Mouse (Mus musculus) liver, embryonic 16.5 days (tissue): ENCODE measurements around the gene Slc8b1. TPM values are rescaled to one million over a fixed set of nuclear protein-coding genes. Genes with fewer than 3 reads are reported as not detected.
A peak's percentile ranks its signal among the peaks of the same experiment; 100 is the strongest.

Experiments
- ATAC-seq: fragments of 200-750 bp; cut with Nextera tagmentation; 2 replicates; pipeline ENCODE4 v1.8.0; 2017; ENCODE audit warnings: low read depth, mild to moderate bottlenecking, moderate number of reproducible peaks, moderate library complexity
- H3K27ac ChIP-seq: fragments of 300-500 bp; sonication (generic); 2 replicates; pipeline ENCODE4 v1.5.1; 2014; ENCODE audit warnings: mild to moderate bottlenecking, low read length
- H3K27me3 ChIP-seq: fragments of 300-500 bp; sonication (generic); 2 replicates; pipeline ENCODE4 v1.6.1; 2014; ENCODE audit warnings: low read depth, low read length, mixed read lengths; ENCODE audit not compliant: control insufficient read depth, insufficient read depth
- H3K36me3 ChIP-seq: fragments of 300-500 bp; sonication (generic); 2 replicates; pipeline ENCODE4 v1.6.1; 2014; ENCODE audit warnings: mild to moderate bottlenecking; ENCODE audit not compliant: control insufficient read depth, insufficient read depth
- H3K4me1 ChIP-seq: fragments of 300-500 bp; sonication (generic); 2 replicates; pipeline ENCODE4 v1.6.1; 2014; ENCODE audit warnings: low read depth, low read length, mixed read lengths; ENCODE audit not compliant: control insufficient read depth
- H3K4me2 ChIP-seq: fragments of 300-500 bp; sonication (generic); 2 replicates; pipeline ENCODE4 v1.6.1; 2014; ENCODE audit warnings: low read depth, low read length, mixed read lengths
- H3K4me3 ChIP-seq: fragments of 300-500 bp; sonication (generic); 2 replicates; pipeline ENCODE4 v1.5.1; 2014; ENCODE audit warnings: low read depth, mild to moderate bottlenecking, low read length
- H3K9ac ChIP-seq: fragments of 300-500 bp; sonication (generic); 2 replicates; pipeline ENCODE4 v1.6.1; 2014; ENCODE audit warnings: low read depth, low read length
- H3K9me3 ChIP-seq: fragments of 300-500 bp; sonication (generic); replicated peaks from 2 replicates; pipeline ENCODE4 v1.6.1; 2016; ENCODE audit warnings: low read length; ENCODE audit not compliant: control insufficient read depth
- WGBS: fragments of 180-500 bp; shearing (Covaris S2); extraction: QIAGEN DNeasy Blood & Tissue Kit; methylation state at CpG from one replicate; pipeline ENCODE4 v1.1.7; 2014; ENCODE audit not compliant: insufficient replicate concordance; 5-methylcytosine and 5-hydroxymethylcytosine counted together
- polyA plus RNA-seq: library from polyadenylated mRNA; unstranded; fragments of >200 nt; fragmentation: Nextera tagmentation; extraction: Ambion mirVana; gene quantifications from 2 replicates; pipeline ENCODE4 v1.2.1, GENCODE M21; 2015

Gene Slc8b1
- polyA plus RNA-seq, 1 experiment from 2014 or later: 9.2 TPM

GRCm38 (mm10) chr5:120550137-120550536 lies 39.2 kb downstream of the Slc8b1 start:
- Histone ChIP-seq H3K36me3 (peaks cover 42% of the 10 kb centered on the region), H3K4me2 (no peak overlapping the region), H3K4me1 (no peaks in the 10 kb centered on the region), H3K9me3 (no peaks in the 10 kb centered on the region), H3K27me3 (no peaks in the 10 kb centered on the region), H3K9ac (no peak overlapping the region), H3K27ac (no peak overlapping the region), H3K4me3 (no peak overlapping the region)
- ATAC-seq: no peak
- WGBS: 66% methylated on average over 5 of the region's 5 CpGs

GRCm38 (mm10) chr5:120550673-120551072 lies 39.7 kb downstream of the Slc8b1 start:
- no peaks in the 10 kb centered on the region for H3K9me3 ChIP-seq
- no peak overlapping the region for H3K27ac ChIP-seq
- no peak for ATAC-seq
- H3K4me2 ChIP-seq: no peak overlapping the region
- no peaks in the 10 kb centered on the region for H3K27me3 ChIP-seq
- WGBS: 86% methylated on average over 5 of the region's 5 CpGs
- H3K4me3 ChIP-seq: no peak overlapping the region
- no peaks in the 10 kb centered on the region for H3K4me1 ChIP-seq
- H3K9ac ChIP-seq: no peak overlapping the region
- peaks cover 46% of the 10 kb centered on the region for H3K36me3 ChIP-seq

DNA sequence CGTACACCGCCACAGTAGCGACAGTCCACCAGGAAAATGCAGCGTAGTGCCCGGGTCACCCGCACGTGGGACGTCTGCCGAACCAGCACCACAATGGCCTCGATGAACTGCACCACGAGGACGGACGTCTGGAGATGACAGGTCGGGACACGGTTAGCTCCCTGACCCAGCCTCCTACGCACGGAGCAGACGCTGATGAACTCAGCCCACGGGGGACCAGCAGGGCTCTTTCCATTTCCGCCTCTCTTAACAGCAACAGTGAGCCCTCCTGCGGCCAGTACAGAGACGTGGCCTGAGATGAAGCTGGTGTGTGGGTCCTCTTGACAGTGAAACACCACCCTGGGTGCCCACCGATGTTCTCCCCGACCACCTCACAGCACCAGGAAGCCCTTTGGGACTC lies 44.9 kb downstream of the Slc8b1 start:
- H3K27ac ChIP-seq: no peak overlapping the region
- H3K4me3 ChIP-seq: no peak overlapping the region
- peaks cover 53% of the 10 kb centered on the region for H3K36me3 ChIP-seq
- H3K4me1 ChIP-seq: peaks cover 21% of the 10 kb centered on the region
- H3K9me3 ChIP-seq: no peaks in the 10 kb centered on the region
- H3K4me2 ChIP-seq: no peak overlapping the region
- no peaks in the 10 kb centered on the region for H3K27me3 ChIP-seq
- H3K9ac ChIP-seq: no peak overlapping the region
- WGBS: 88% methylated on average over 24 of the region's 24 CpGs
- ATAC-seq: no peak

DNA sequence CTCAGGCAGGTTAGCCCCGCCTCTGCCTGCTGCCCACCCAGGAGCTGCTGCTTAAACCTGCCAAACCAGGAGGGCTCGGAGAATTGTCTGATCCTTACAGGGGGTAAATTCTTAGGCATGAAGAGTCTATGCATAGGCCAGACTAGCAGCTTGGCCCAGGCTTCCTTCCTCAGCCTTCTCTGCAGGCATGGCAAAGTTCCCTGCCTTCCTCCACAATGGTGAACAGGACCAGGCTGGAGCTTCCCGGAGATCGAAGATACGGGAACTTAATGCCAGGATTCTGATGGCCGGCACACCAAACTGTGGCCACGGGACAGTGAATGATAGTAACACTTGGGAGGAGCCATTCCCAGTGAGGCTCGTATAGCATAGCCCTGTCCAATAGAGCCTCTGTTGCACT lies 47.1 kb downstream of the Slc8b1 start:
- H3K9ac ChIP-seq: no peak overlapping the region
- H3K4me1 ChIP-seq: peaks cover 34% of the 10 kb centered on the region
- peak overlapping the region; percentile 56 for H3K4me2 ChIP-seq
- H3K27ac ChIP-seq: no peak overlapping the region; the same call in 1 of the 2 replicates
- ATAC-seq: no peak
- 74% methylated on average over 8 of the region's 8 CpGs for WGBS
- peaks cover 37% of the 10 kb centered on the region for H3K36me3 ChIP-seq
- no peak overlapping the region; the same call in 1 of the 2 replicates for H3K4me3 ChIP-seq
- H3K27me3 ChIP-seq: no peaks in the 10 kb centered on the region
- H3K9me3 ChIP-seq: no peaks in the 10 kb centered on the region

DNA sequence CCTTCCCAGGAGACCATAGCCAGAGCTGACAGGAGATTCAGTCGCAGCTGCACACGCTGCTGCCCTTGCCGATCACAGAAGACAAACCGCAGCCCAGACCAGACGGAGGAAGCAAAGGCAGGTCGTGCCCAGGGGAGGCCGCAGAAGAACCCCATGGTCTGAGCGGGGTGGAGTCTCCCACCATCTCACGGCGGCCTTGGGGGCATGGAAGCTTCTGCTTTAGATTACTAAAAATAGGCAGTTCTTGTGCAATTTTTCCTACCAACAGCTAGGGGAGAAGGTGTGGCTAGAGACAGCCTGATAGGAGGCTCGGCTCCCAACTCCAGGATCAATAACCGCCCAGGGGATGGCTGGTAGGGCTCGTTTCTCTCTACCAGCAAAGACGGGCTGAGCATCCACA lies 47.8 kb downstream of the Slc8b1 start:
- Histone ChIP-seq H3K36me3 (peaks cover 30% of the 10 kb centered on the region), H3K27me3 (no peaks in the 10 kb centered on the region), H3K4me2 (peak overlapping the region; percentile 56), H3K27ac (peak overlapping the region; percentile 76), H3K9me3 (no peaks in the 10 kb centered on the region), H3K4me3 (peak overlapping the region; percentile 40), H3K9ac (peak overlapping the region; percentile 35; the same call in 1 of the 2 replicates), H3K4me1 (peaks cover 41% of the 10 kb centered on the region)
- peak; percentile 53 for ATAC-seq
- WGBS: 10% methylated on average over 14 of the region's 14 CpGs

GRCm38 (mm10) chr5:120560129-120560615 lies 49.2 kb downstream of the Slc8b1 start:
- H3K36me3 ChIP-seq: peaks cover 19% of the 10 kb centered on the region
- peak overlapping the region; percentile 53 for H3K4me3 ChIP-seq
- no peak for ATAC-seq
- peak overlapping the region; percentile 56 for H3K4me2 ChIP-seq
- no peaks in the 10 kb centered on the region for H3K27me3 ChIP-seq
- H3K27ac ChIP-seq: peak overlapping the region; percentile 87
- no peaks in the 10 kb centered on the region for H3K9me3 ChIP-seq
- 30% methylated on average over 9 of the region's 9 CpGs for WGBS
- peaks cover 46% of the 10 kb centered on the region for H3K4me1 ChIP-seq
- H3K9ac ChIP-seq: peak overlapping the region; percentile 42

- ATAC-seq: peak; percentile 55
- Histone ChIP-seq H3K27me3 (no peaks in the 10 kb centered on the region), H3K9me3 (no peaks in the 10 kb centered on the region), H3K4me2 (peak overlapping the region; percentile 56), H3K4me3 (peak overlapping the region; percentile 53), H3K9ac (peak overlapping the region; percentile 42), H3K27ac (peak overlapping the region; percentile 87), H3K4me1 (peaks cover 47% of the 10 kb centered on the region), H3K36me3 (peaks cover 14% of the 10 kb centered on the region)
- WGBS: 8% methylated on average over 16 of the region's 16 CpGs
Observed at GRCm38 (mm10) chr5:120560616-120561311, 49.8 kb downstream of the Slc8b1 start.

GRCm38 (mm10) chr5:120562956-120563913 lies 52.3 kb downstream of the Slc8b1 start:
- no peak for ATAC-seq
- WGBS: 54% methylated on average over 28 of the region's 28 CpGs
- no peak overlapping the region for H3K4me2 ChIP-seq

More at GRCm38 (mm10) chr5:120562956-120563913, 52.3 kb downstream of the Slc8b1 start:
- H3K9me3 ChIP-seq: no peaks in the 10 kb centered on the region
- no peaks in the 10 kb centered on the region for H3K27me3 ChIP-seq
- peak overlapping the region; percentile 76 for H3K27ac ChIP-seq
- no peak overlapping the region; the same call in 1 of the 2 replicates for H3K9ac ChIP-seq
- H3K36me3 ChIP-seq: no peaks in the 10 kb centered on the region
- peaks cover 52% of the 10 kb centered on the region for H3K4me1 ChIP-seq
- no peak overlapping the region for H3K4me3 ChIP-seq
